In the genomic region with DNA sequence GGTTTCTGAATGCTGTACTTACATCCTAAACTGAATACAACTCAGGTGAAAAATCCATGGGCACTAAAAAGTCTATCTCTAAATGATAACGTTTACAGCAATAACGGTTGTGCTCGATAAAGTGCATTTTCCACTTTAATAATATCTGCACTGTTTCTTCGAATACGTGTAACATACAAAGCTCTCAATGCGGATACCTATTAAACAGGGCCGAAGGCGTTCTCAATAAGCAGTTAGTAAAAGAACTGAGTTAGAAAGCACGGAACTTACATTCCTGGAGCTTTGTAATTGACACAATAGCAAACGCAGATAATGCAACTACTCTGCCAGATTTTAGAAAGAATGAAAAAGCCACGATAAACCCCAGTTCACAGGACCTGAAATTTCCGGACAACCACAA, we compare ENCODE assay signal across 8 mouse cellular contexts.
DNase-seq lines count a peak whose midpoint lies in the region; ATAC-seq and TF ChIP-seq lines count a peak whose summit lies in the region.

No protein-coding gene starts in this region.

- peaks cover 11% of the 10 kb centered on the region for H3K79me3 ChIP-seq in C2C12 (ENCODE audit: low read depth)

- WGBS in forebrain, embryonic 16.5 days: 8% methylated on average over 12 of the region's 12 CpGs
- WGBS in liver, postnatal 0 days (ENCODE audit: insufficient replicate concordance): 10% methylated on average over 12 of the region's 12 CpGs

- H3K79me2 ChIP-seq in C2C12 (ENCODE audit: control insufficient read depth, insufficient read depth): peaks cover 32% of the 10 kb centered on the region

- ATAC-seq in erythroblast, adult 5-6 weeks (replicated peaks; ENCODE audit: low FRiP score, poor library complexity, severe bottlenecking): no peak
- peak; percentile 26 for ATAC-seq in forebrain, embryonic 16.5 days
- ATAC-seq in liver, postnatal 0 days: 0 out of 2 replicates have a peak, but pooled peaks have one; percentile 12

- H3K27me3 ChIP-seq in erythroblast, embryonic 14.5 days (ENCODE audit: control insufficient read depth): no peaks in the 10 kb centered on the region
- H3K27me3 ChIP-seq in C2C12 (ENCODE audit: control insufficient read depth, insufficient read depth, insufficient read length): no peaks in the 10 kb centered on the region
- no peaks in the 10 kb centered on the region for H3K27me3 ChIP-seq in forebrain, embryonic 16.5 days (replicated peaks; ENCODE audit: control insufficient read depth, insufficient read depth, low read length)
- no peaks in the 10 kb centered on the region for H3K27me3 ChIP-seq in liver, postnatal 0 days (ENCODE audit: insufficient read depth, low read length)

- H3ac ChIP-seq in C2C12 (ENCODE audit: control insufficient read depth, insufficient read length, low read depth): peak overlapping the region; percentile 84

- no peak for TF ChIP-seq EP300 in liver, postnatal 0 days (IDR thresholded peaks at IDR 0.05; ENCODE audit: low read depth)

- no peaks in the 10 kb centered on the region for H3K36me3 ChIP-seq in erythroblast, embryonic 14.5 days (ENCODE audit: control insufficient read depth)
- H3K36me3 ChIP-seq in C2C12 (ENCODE audit: control insufficient read depth, insufficient read depth): no peaks in the 10 kb centered on the region
- H3K36me3 ChIP-seq in forebrain, embryonic 16.5 days (ENCODE audit: control insufficient read depth, insufficient read depth): peaks cover 5% of the 10 kb centered on the region
- H3K36me3 ChIP-seq in liver, postnatal 0 days (replicated peaks; ENCODE audit: insufficient read depth, low read length): no peaks in the 10 kb centered on the region

- no peaks in the 10 kb centered on the region for H3K9me3 ChIP-seq in erythroblast, embryonic 14.5 days (ENCODE audit: control insufficient read depth, low read length)
- peaks cover 8% of the 10 kb centered on the region; the same call in 1 of the 2 replicates for H3K9me3 ChIP-seq in forebrain, embryonic 16.5 days (ENCODE audit: control insufficient read depth, low read length)
- H3K9me3 ChIP-seq in liver, postnatal 0 days (ENCODE audit: low read length): no peaks in the 10 kb centered on the region

- H3K4me1 ChIP-seq in erythroblast, embryonic 14.5 days (ENCODE audit: control insufficient read depth): peaks cover 6% of the 10 kb centered on the region
- H3K4me1 ChIP-seq in forebrain, embryonic 16.5 days (replicated peaks; ENCODE audit: control insufficient read depth, insufficient read depth, low read length): peaks cover 4% of the 10 kb centered on the region; the same call in 1 of the 2 replicates
- peaks cover 2% of the 10 kb centered on the region; the same call in 1 of the 2 replicates for H3K4me1 ChIP-seq in liver, postnatal 0 days (ENCODE audit: insufficient read depth)

- peak overlapping the region; percentile 51 for H3K4me2 ChIP-seq in forebrain, embryonic 16.5 days (ENCODE audit: low read length)
- peak overlapping the region; percentile 83 for H3K4me2 ChIP-seq in liver, postnatal 0 days (ENCODE audit: low read depth, low read length)

- peak overlapping the region; percentile 61 for H3K4me3 ChIP-seq in erythroblast, embryonic 14.5 days (replicated peaks)
- H3K4me3 ChIP-seq in C2C12 (ENCODE audit: insufficient read depth, poor library complexity, severe bottlenecking): peak overlapping the region; percentile 44
- H3K4me3 ChIP-seq in forebrain, embryonic 16.5 days (replicated peaks; ENCODE audit: low read length): peak overlapping the region; percentile 66
- H3K4me3 ChIP-seq in liver, postnatal 0 days (ENCODE audit: low read depth, low read length): peak overlapping the region; percentile 63

- H3K9ac ChIP-seq in forebrain, embryonic 16.5 days (replicated peaks; ENCODE audit: low read depth, low read length): peak overlapping the region; percentile 75
- H3K9ac ChIP-seq in liver, postnatal 0 days (replicated peaks): peak overlapping the region; percentile 69

- H3K27ac ChIP-seq in forebrain, embryonic 16.5 days (ENCODE audit: low read length): peak overlapping the region; percentile 85
- H3K27ac ChIP-seq in liver, postnatal 0 days (ENCODE audit: low read depth): peak overlapping the region; percentile 49; the same call in 1 of the 2 replicates

- no peak for DNase-seq in liver, postnatal 0 days
- no peak for DNase-seq in urinary bladder, adult 18-20 months (ENCODE audit: low spot score in 2 of 2)
- no peak for DNase-seq in layer of hippocampus, postnatal 36 days
- no peak for DNase-seq in adrenal gland, postnatal 10 days

- no peak for TF ChIP-seq CTCF in C2C12 (IDR thresholded peaks at IDR 0.05; ENCODE audit: control insufficient read depth, insufficient read depth, insufficient read length)
- TF ChIP-seq CTCF in liver, postnatal 0 days (IDR thresholded peaks at IDR 0.05; ENCODE audit: low read depth): no peak

TF ChIP-seq in C2C12, 6 proteins besides CTCF, POLR2A, EP300 and RAD21:
- TF ChIP-seq MAX (IDR thresholded peaks at IDR 0.05) (no peak), MYOD1 (IDR thresholded peaks at IDR 0.05; ENCODE audit: control insufficient read depth, insufficient read length, low read depth) (no peak), USF1 (IDR thresholded peaks at IDR 0.05; ENCODE audit: low read depth) (no peak), MYOG (IDR thresholded peaks at IDR 0.05; ENCODE audit: control insufficient read depth, extremely low read depth, insufficient read length) (no peak), CEBPB (IDR thresholded peaks at IDR 0.05; ENCODE audit: low read depth) (no peak), FOSL1 (IDR thresholded peaks at IDR 0.05; ENCODE audit: insufficient read depth, low read length, poor library complexity, severe bottlenecking) (no peak)
TF ChIP-seq in C2C12: peak in this region for 0.
